7 mouse cellular contexts compared by ENCODE assay signal in genomic region chr9:44268432-44268831, GRCm38 (mm10). TPM values are rescaled to one million over a fixed set of nuclear protein-coding genes. Genes with fewer than 3 reads are reported as not detected.
DNase-seq lines count a peak whose midpoint lies in the region; ATAC-seq and TF ChIP-seq lines count a peak whose summit lies in the region.

Gene Nlrx1, minus strand, starts transcription at chr9:44268599.

- H3K4me1 ChIP-seq in ES-E14 (ENCODE audit: control insufficient read depth in 2 of 2, insufficient read depth in 2 of 2, low read length in 2 of 2, poor library complexity in 1 of 2) = peaks cover 0 to 2% of the 10 kb centered on the region in 2 experiments; a peak in 3 of 4 replicates
- peaks cover 4% of the 10 kb centered on the region for H3K4me1 ChIP-seq in forebrain, embryonic 14.5 days (ENCODE audit: control insufficient read depth, insufficient read depth, low read length)
- H3K4me1 ChIP-seq in liver, embryonic 15.5 days (replicated peaks) = peaks cover 29% of the 10 kb centered on the region
- H3K4me1 ChIP-seq in small intestine, adult 2 months (ENCODE audit: control insufficient read depth, insufficient read depth, insufficient read length, low read length) = peaks cover 2% of the 10 kb centered on the region; the same call in 1 of the 2 replicates

- no peak for TF ChIP-seq POLR2A in small intestine, adult 2 months (IDR thresholded peaks at IDR 0.05; ENCODE audit: low read depth, low read length)

- H3K36me3 ChIP-seq in ES-E14 (ENCODE audit: control insufficient read depth, insufficient read depth, low read length, poor library complexity, severe bottlenecking) = no peaks in the 10 kb centered on the region
- H3K36me3 ChIP-seq in forebrain, embryonic 14.5 days (ENCODE audit: control insufficient read depth, insufficient read depth, low read length) = peaks cover 3% of the 10 kb centered on the region; the same call in 1 of the 2 replicates
- peaks cover 12% of the 10 kb centered on the region for H3K36me3 ChIP-seq in liver, embryonic 15.5 days (replicated peaks)
- peaks cover 2% of the 10 kb centered on the region; the same call in 1 of the 2 replicates for H3K36me3 ChIP-seq in small intestine, adult 2 months (ENCODE audit: control insufficient read depth, insufficient read depth, low read length)

- H3K27me3 ChIP-seq in forebrain, embryonic 14.5 days (replicated peaks; ENCODE audit: control insufficient read depth, insufficient read depth, low read length) = no peaks in the 10 kb centered on the region
- H3K27me3 ChIP-seq in liver, embryonic 15.5 days = no peaks in the 10 kb centered on the region
- no peaks in the 10 kb centered on the region for H3K27me3 ChIP-seq in small intestine, adult 2 months (ENCODE audit: control insufficient read depth, insufficient read depth, low read length)

- H3K9ac ChIP-seq in ES-E14 (ENCODE audit: insufficient read depth, low read depth, low read length, poor library complexity, severe bottlenecking) = peak within 1 kb of the TSS; percentile 74
- peak within 1 kb of the TSS; percentile 69 for H3K9ac ChIP-seq in forebrain, embryonic 14.5 days (ENCODE audit: low read length)
- peak within 1 kb of the TSS; percentile 77 for H3K9ac ChIP-seq in liver, embryonic 15.5 days

- DNase-seq in ES-E14 (ENCODE audit: low read depth, low spot score) = no peak
- DNase-seq in adrenal gland, adult 8-10 months = no peak
- DNase-seq in forebrain, embryonic 14.5 days (ENCODE audit: low spot score) = no peak
- no peak for DNase-seq in cerebellum, postnatal 25 days

- no peaks in the 10 kb centered on the region for H3K9me3 ChIP-seq in ES-E14 (ENCODE audit: control insufficient read depth, insufficient read depth, low read depth, low read length)
- no peaks in the 10 kb centered on the region for H3K9me3 ChIP-seq in forebrain, embryonic 14.5 days (replicated peaks; ENCODE audit: control insufficient read depth, low read length)
- H3K9me3 ChIP-seq in liver, embryonic 15.5 days (replicated peaks) = no peaks in the 10 kb centered on the region

- peak within 1 kb of the TSS; percentile 63 for H3K4me2 ChIP-seq in forebrain, embryonic 14.5 days (ENCODE audit: low read length)
- peak within 1 kb of the TSS; percentile 97 for H3K4me2 ChIP-seq in liver, embryonic 15.5 days

- in situ Hi-C loops in ES-E14 (cut with MboI; ENCODE audit: low sequenced_read_pairs in 2 of 2, unreplicated experiment in 2 of 2) = no loop called here

- WGBS in forebrain, embryonic 14.5 days = 90% methylated on average over 6 of the region's 6 CpGs
- WGBS in liver, embryonic 15.5 days (ENCODE audit: insufficient replicate concordance) = 19% methylated on average over 6 of the region's 6 CpGs
- WGBS in small intestine, adult 2 months = 30% methylated on average over 6 of the region's 6 CpGs

- TF ChIP-seq CTCF in small intestine, adult 2 months (IDR thresholded peaks at IDR 0.05; ENCODE audit: extremely low read depth, insufficient read length, insufficient replicate concordance, low read depth, low read length) = no peak

- H3K27ac ChIP-seq in ES-E14 (ENCODE audit: insufficient read depth, low read depth, low read length, poor library complexity, severe bottlenecking) = no peak within 1 kb of the TSS
- peak within 1 kb of the TSS; percentile 35; the same call in 1 of the 2 replicates for H3K27ac ChIP-seq in forebrain, embryonic 14.5 days (ENCODE audit: low read depth, low read length)
- peak within 1 kb of the TSS; percentile 88 for H3K27ac ChIP-seq in liver, embryonic 15.5 days (replicated peaks)
- H3K27ac ChIP-seq in small intestine, adult 2 months (ENCODE audit: insufficient read depth, low read depth, low read length) = peak within 1 kb of the TSS; percentile 82

- H3K4me3 ChIP-seq in ES-E14 (ENCODE audit: insufficient read depth in 1 of 2, low read depth in 1 of 2, low read length in 2 of 2, poor library complexity in 1 of 2, severe bottlenecking in 1 of 2) = peak within 1 kb of the TSS; percentile 71 to 76
- H3K4me3 ChIP-seq in forebrain, embryonic 14.5 days (ENCODE audit: low read depth, low read length) = peak within 1 kb of the TSS; percentile 28
- peak within 1 kb of the TSS; percentile 66 for H3K4me3 ChIP-seq in liver, embryonic 15.5 days (replicated peaks)
- peak within 1 kb of the TSS; percentile 73 for H3K4me3 ChIP-seq in small intestine, adult 2 months (ENCODE audit: low read depth, low read length)

- ATAC-seq in forebrain, embryonic 14.5 days = no peak
- peak; percentile 59 to 76 for ATAC-seq in hematopoietic stem cell, adult 5-6 weeks (replicated peaks in 1 of 2; ENCODE audit: insufficient read depth in 1 of 2, low FRiP score in 2 of 2, low TSS enrichment in 1 of 2, low read depth in 1 of 2, poor library complexity in 2 of 2, severe bottlenecking in 2 of 2)
- peak; percentile 69 for ATAC-seq in liver, embryonic 15.5 days (ENCODE audit: insufficient read depth)

TF ChIP-seq in ES-E14, 5 proteins besides CTCF, POLR2A, EP300 and RAD21:
- TF ChIP-seq CHD2 (IDR thresholded peaks at IDR 0.05; ENCODE audit: low read depth, low read length) (no peak), HCFC1 (IDR thresholded peaks at IDR 0.05; ENCODE audit: borderline replicate concordance, insufficient read depth, low read length) (no peak), ZNF384 (IDR thresholded peaks at IDR 0.05; ENCODE audit: low read depth, low read length) (no peak), ZC3H11A (IDR thresholded peaks at IDR 0.05; ENCODE audit: borderline replicate concordance, low read depth, low read length) (no peak), MAFK (IDR thresholded peaks at IDR 0.05; ENCODE audit: insufficient read depth, low read depth, low read length) (no peak)

RNA-seq across cellular contexts. Expression of gene Nlrx1, which starts in this region (rescaled TPM):
- 0.63 and 1.1 TPM in 2 replicates for total RNA-seq in ES-E14 (2012; rRNA removed)
- 10 to 100 TPM; 27.6 to 41.8 (median 34.2) TPM for total RNA-seq in adrenal gland, adult 8-10 months (2022)
- polyA plus RNA-seq in forebrain, embryonic 14.5 days (2014; fragmentation: Nextera tagmentation; extraction: Ambion mirVana) = 4.6 and 4.8 TPM in 2 replicates
- 2.1 and 6.6 TPM in 2 replicates for total RNA-seq in hematopoietic stem cell, adult 5-6 weeks (2017)
- 4.1 and 4.2 TPM in 2 replicates for polyA plus RNA-seq in liver, embryonic 15.5 days (2015; fragmentation: Nextera tagmentation; extraction: Ambion mirVana)
- 3.1 and 7.5 TPM in 2 replicates for polyA plus RNA-seq in small intestine, adult 2 months (2012; rRNA removed)
